Mouse (Mus musculus) myocyte (in vitro differentiated cells): ENCODE measurements at regions not wholly inside any gene's neighbourhood (a gene's known extent, or its start where the extent isn't known, plus 50 kb on each side); places are given as distances from the start of the nearest gene placed in this dataset.

Experiments used
- E2F4 ChIP-seq: IDR thresholded peaks from one replicate; pipeline ENCODE4 v1.6.1; 2011; ENCODE audit warnings: mild to moderate bottlenecking, control low read depth, moderate library complexity; ENCODE audit not compliant: insufficient read depth
- MAX ChIP-seq: IDR thresholded peaks from one replicate; pipeline ENCODE4 v1.6.1; 2011; ENCODE audit warnings: low read depth, mild to moderate bottlenecking, control low read depth
- POLR2A ChIP-seq: IDR thresholded peaks from one replicate; pipeline ENCODE4 v1.6.1; 2011; ENCODE audit warnings: low read depth, mild to moderate bottlenecking, control low read depth, moderate library complexity; ENCODE audit not compliant: insufficient read length
- TCF3 ChIP-seq: IDR thresholded peaks from one replicate; pipeline ENCODE4 v1.6.1; 2011; ENCODE audit warnings: low read depth, control low read depth; ENCODE audit not compliant: insufficient read length

GRCm38 (mm10) chr10:119001000-119001780, 131.2 kb upstream of the Dyrk2 start:
- no peak for TF ChIP-seq E2F4
- TF ChIP-seq POLR2A = no peak
- no peak for TF ChIP-seq MAX
- TF ChIP-seq TCF3 = no peak
